Mouse (Mus musculus): ENCODE measurements around the gene Ophn1. TPM values are rescaled to one million over a fixed set of nuclear protein-coding genes. Genes with fewer than 3 reads are reported as not detected.
A peak's percentile ranks its signal among the peaks of the same experiment; 100 is the strongest.

Gene Ophn1
- total and polyA plus RNA-seq, 3 experiments, result 0.05 TPM; not detected in 2

DNA sequence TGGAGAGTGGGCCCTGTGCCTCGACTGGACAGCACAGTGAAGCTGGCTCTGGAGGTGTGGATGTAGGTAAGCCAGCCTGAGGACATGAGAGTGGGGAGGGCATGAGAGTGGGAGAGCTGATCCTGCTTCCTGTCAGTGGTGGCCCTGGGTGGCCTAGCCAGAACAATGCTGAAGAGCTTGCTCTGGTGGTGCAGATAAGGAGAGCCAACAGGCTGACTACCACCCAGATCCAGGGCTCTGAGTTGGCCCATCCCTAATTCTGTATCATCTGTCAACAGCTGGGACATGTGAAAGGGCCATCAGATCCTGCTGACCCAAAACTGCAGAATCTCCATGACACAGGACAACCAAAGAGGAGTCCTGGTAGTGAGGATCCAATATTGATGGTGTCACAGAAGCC is 18.1 kb upstream of the Ophn1 start:
- ATAC-seq (ENCODE audit: extremely low read depth, insufficient number of reproducible peaks, low FRiP score, poor library complexity, severe bottlenecking) (no peak), DNase-seq (ENCODE audit: low spot score) (no peak)
- H3K4me3 ChIP-seq (ENCODE audit: low read depth, low read length), result no peak overlapping the region

DNA sequence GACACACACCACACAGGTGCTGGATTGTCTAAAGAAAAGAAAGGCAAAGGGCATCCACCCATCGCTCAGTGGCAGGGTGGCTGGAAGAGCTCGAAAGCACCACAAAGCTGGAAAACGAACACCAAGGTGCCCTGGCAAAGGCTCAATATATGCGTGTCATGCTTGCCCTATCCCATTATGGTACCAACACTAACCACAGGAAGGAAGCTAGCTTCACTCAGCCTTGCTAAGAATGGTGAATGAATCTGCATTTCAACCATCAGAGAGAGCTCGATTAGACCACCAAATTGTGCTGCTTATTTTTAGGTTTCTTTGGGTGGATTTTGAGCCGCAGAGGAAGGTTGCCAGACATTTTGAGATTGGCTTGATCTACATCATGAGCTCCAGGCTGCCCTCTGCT is 13.4 kb upstream of the Ophn1 start:
- H3K9me3 ChIP-seq (replicated peaks), result no peaks in the 10 kb centered on the region
- TF ChIP-seq TAL1 (conservative IDR thresholded peaks at IDR 0.05; ENCODE audit: low read depth, low read length), result no peak
- TF ChIP-seq POLR2AphosphoS5 (IDR thresholded peaks at IDR 0.05; ENCODE audit: insufficient replicate concordance, low read depth, low read length), result no peak
- TF ChIP-seq GATA2 (IDR thresholded peaks at IDR 0.05; ENCODE audit: borderline replicate concordance, low read depth, low read length), result no peak
- TF ChIP-seq GATA1 (IDR thresholded peaks at IDR 0.05; ENCODE audit: borderline replicate concordance, low read length), result no peak
- no peak for TF ChIP-seq CTCF (IDR thresholded peaks at IDR 0.05; ENCODE audit: low read depth, low read length)
- no peaks in the 10 kb centered on the region for H3K4me1 ChIP-seq (ENCODE audit: insufficient read depth, low read depth, low read length)
- no peaks in the 10 kb centered on the region for H3K36me3 ChIP-seq (replicated peaks)
- no peak overlapping the region for H3K4me3 ChIP-seq (ENCODE audit: low read depth, low read length)
- DNase-seq (ENCODE audit: low spot score), result no peak
- no peak for ATAC-seq (ENCODE audit: extremely low read depth, insufficient number of reproducible peaks, low FRiP score, poor library complexity, severe bottlenecking)
- H3K27me3 ChIP-seq (ENCODE audit: insufficient read depth, low read length), result peaks cover 3% of the 10 kb centered on the region; the same call in 1 of the 2 replicates

More for the DNA sequence above, 18.1 kb upstream of the Ophn1 start:
- Histone ChIP-seq H3K27me3 (ENCODE audit: insufficient read depth, low read length) (peaks cover 3% of the 10 kb centered on the region; the same call in 1 of the 2 replicates), H3K36me3 (replicated peaks) (no peaks in the 10 kb centered on the region), H3K4me1 (ENCODE audit: insufficient read depth, low read depth, low read length) (no peaks in the 10 kb centered on the region), H3K9me3 (replicated peaks) (no peaks in the 10 kb centered on the region)
- TF ChIP-seq CTCF (IDR thresholded peaks at IDR 0.05; ENCODE audit: low read depth, low read length) (no peak), TAL1 (conservative IDR thresholded peaks at IDR 0.05; ENCODE audit: low read depth, low read length) (no peak), GATA1 (IDR thresholded peaks at IDR 0.05; ENCODE audit: borderline replicate concordance, low read length) (no peak), GATA2 (IDR thresholded peaks at IDR 0.05; ENCODE audit: borderline replicate concordance, low read depth, low read length) (no peak), POLR2AphosphoS5 (IDR thresholded peaks at IDR 0.05; ENCODE audit: insufficient replicate concordance, low read depth, low read length) (no peak)

DNA sequence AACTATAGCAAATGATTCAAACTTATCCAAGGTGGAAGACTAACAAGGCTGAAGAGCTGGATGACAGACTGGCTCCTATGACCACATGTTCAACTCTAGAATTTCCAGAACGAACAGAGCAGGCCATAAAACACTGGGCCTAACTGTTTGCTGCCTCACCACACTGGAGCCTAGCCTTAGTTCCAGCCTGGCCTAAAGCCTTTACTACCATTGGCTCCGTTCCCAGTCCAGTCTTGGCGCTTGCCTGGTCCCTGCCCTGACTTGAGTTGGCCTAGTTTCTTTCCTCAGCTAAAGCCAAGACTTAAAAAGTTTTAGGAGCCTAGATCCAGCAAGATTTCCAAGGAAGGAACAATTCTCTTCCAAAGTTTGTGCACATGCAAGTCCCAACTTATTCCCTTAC is 7.5 kb upstream of the Ophn1 start:
- Histone ChIP-seq H3K36me3 (replicated peaks) (no peaks in the 10 kb centered on the region), H3K4me3 (ENCODE audit: low read depth, low read length) (no peak overlapping the region), H3K9me3 (replicated peaks) (no peaks in the 10 kb centered on the region), H3K4me1 (ENCODE audit: insufficient read depth, low read depth, low read length) (no peaks in the 10 kb centered on the region), H3K27me3 (ENCODE audit: insufficient read depth, low read length) (no peaks in the 10 kb centered on the region)
- TF ChIP-seq GATA2 (IDR thresholded peaks at IDR 0.05; ENCODE audit: borderline replicate concordance, low read depth, low read length) (no peak), TAL1 (conservative IDR thresholded peaks at IDR 0.05; ENCODE audit: low read depth, low read length) (no peak)
- ATAC-seq (ENCODE audit: extremely low read depth, insufficient number of reproducible peaks, low FRiP score, poor library complexity, severe bottlenecking) (no peak), DNase-seq (ENCODE audit: low spot score) (no peak)

DNA sequence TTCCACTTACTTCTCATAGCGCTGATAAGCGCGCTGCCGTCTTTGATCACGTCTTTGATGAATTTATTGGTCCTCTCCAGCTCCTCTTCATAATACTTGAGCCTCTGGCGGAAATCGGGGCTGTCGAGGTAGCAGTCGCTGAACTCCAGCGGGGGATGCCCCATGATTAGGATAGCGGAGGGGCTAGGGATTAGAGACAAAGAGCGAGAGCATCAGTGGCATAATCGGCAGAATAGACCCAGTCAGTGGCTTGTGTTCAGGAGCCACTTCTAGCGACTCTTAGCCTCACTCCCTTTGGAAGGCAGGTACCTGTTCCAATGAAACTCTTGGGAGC is 786 bp downstream of the Ophn1 start:
- Histone ChIP-seq H3K4me3 (ENCODE audit: low read depth, low read length) (no peak overlapping the region), H3K27me3 (ENCODE audit: insufficient read depth, low read length) (peaks cover 5% of the 10 kb centered on the region; the same call in 1 of the 2 replicates), H3K9me3 (replicated peaks) (no peaks in the 10 kb centered on the region), H3K36me3 (replicated peaks) (no peaks in the 10 kb centered on the region), H3K4me1 (ENCODE audit: insufficient read depth, low read depth, low read length) (no peaks in the 10 kb centered on the region)
- ATAC-seq (ENCODE audit: extremely low read depth, insufficient number of reproducible peaks, low FRiP score, poor library complexity, severe bottlenecking) (no peak), DNase-seq (ENCODE audit: low spot score) (no peak)
- TF ChIP-seq POLR2AphosphoS5 (IDR thresholded peaks at IDR 0.05; ENCODE audit: insufficient replicate concordance, low read depth, low read length), result no peak
- no peak for TF ChIP-seq CTCF (IDR thresholded peaks at IDR 0.05; ENCODE audit: low read depth, low read length)
- TF ChIP-seq TAL1 (conservative IDR thresholded peaks at IDR 0.05; ENCODE audit: low read depth, low read length), result no peak
- TF ChIP-seq GATA1 (IDR thresholded peaks at IDR 0.05; ENCODE audit: borderline replicate concordance, low read length), result no peak
- TF ChIP-seq GATA2 (IDR thresholded peaks at IDR 0.05; ENCODE audit: borderline replicate concordance, low read depth, low read length), result no peak

DNA sequence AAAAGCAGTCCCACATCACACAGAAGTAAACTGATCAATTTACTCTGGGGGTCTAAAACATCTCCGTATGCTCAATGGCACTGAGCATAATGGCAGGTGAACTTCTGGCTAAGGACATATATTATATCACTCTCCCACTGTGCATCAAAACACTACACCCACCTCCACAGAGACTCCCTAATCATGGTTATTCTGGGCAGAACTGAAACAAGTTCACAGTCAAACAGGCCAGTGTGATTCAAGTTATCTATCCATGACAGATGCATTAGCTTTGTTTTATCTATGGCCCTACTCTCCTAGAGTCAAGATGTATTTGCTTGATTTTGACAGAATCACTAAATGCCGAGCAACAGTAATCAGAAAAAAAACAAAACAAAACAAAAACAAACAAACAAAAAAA is 8.8 kb downstream of the Ophn1 start:
- no peak overlapping the region for H3K4me3 ChIP-seq (ENCODE audit: low read depth, low read length)
- no peak for ATAC-seq (ENCODE audit: extremely low read depth, insufficient number of reproducible peaks, low FRiP score, poor library complexity, severe bottlenecking)
- no peaks in the 10 kb centered on the region for H3K9me3 ChIP-seq (replicated peaks)
- TF ChIP-seq TAL1 (conservative IDR thresholded peaks at IDR 0.05; ENCODE audit: low read depth, low read length) (no peak), GATA2 (IDR thresholded peaks at IDR 0.05; ENCODE audit: borderline replicate concordance, low read depth, low read length) (no peak), GATA1 (IDR thresholded peaks at IDR 0.05; ENCODE audit: borderline replicate concordance, low read length) (no peak), POLR2AphosphoS5 (IDR thresholded peaks at IDR 0.05; ENCODE audit: insufficient replicate concordance, low read depth, low read length) (no peak), CTCF (IDR thresholded peaks at IDR 0.05; ENCODE audit: low read depth, low read length) (no peak)
- DNase-seq (ENCODE audit: low spot score), result no peak
- no peaks in the 10 kb centered on the region for H3K36me3 ChIP-seq (replicated peaks)
- no peaks in the 10 kb centered on the region; the same call in 1 of the 2 replicates for H3K27me3 ChIP-seq (ENCODE audit: insufficient read depth, low read length)
- H3K4me1 ChIP-seq (ENCODE audit: insufficient read depth, low read depth, low read length), result no peaks in the 10 kb centered on the region

DNA sequence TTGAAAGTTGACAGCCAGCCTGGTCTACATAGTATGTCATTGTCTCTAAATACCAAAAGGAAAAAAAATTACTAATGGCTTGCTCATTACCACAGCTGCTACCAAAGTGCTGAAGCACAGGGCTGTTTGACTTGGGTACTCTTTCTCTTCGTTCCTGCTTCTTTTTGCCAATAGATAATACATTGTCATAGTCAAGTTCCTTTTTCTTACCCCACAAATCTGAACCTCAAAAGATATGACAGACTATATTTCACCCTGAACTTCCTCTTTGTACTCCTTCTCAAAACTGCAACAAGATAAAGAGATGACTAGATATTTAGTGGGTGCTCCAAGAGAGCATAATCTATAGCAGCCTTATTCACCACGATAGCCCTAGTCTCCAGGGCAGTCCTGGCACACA is 9.7 kb downstream of the Ophn1 start:
- H3K9me3 ChIP-seq (replicated peaks), result no peaks in the 10 kb centered on the region
- no peaks in the 10 kb centered on the region for H3K36me3 ChIP-seq (replicated peaks)
- no peaks in the 10 kb centered on the region; the same call in 1 of the 2 replicates for H3K27me3 ChIP-seq (ENCODE audit: insufficient read depth, low read length)
- H3K4me1 ChIP-seq (ENCODE audit: insufficient read depth, low read depth, low read length), result no peaks in the 10 kb centered on the region
- TF ChIP-seq POLR2AphosphoS5 (IDR thresholded peaks at IDR 0.05; ENCODE audit: insufficient replicate concordance, low read depth, low read length) (no peak), GATA2 (IDR thresholded peaks at IDR 0.05; ENCODE audit: borderline replicate concordance, low read depth, low read length) (no peak), TAL1 (conservative IDR thresholded peaks at IDR 0.05; ENCODE audit: low read depth, low read length) (no peak), GATA1 (IDR thresholded peaks at IDR 0.05; ENCODE audit: borderline replicate concordance, low read length) (no peak), CTCF (IDR thresholded peaks at IDR 0.05; ENCODE audit: low read depth, low read length) (no peak)
- DNase-seq (ENCODE audit: low spot score) (no peak), ATAC-seq (ENCODE audit: extremely low read depth, insufficient number of reproducible peaks, low FRiP score, poor library complexity, severe bottlenecking) (peak; percentile 28)
- H3K4me3 ChIP-seq (ENCODE audit: low read depth, low read length), result no peak overlapping the region

DNA sequence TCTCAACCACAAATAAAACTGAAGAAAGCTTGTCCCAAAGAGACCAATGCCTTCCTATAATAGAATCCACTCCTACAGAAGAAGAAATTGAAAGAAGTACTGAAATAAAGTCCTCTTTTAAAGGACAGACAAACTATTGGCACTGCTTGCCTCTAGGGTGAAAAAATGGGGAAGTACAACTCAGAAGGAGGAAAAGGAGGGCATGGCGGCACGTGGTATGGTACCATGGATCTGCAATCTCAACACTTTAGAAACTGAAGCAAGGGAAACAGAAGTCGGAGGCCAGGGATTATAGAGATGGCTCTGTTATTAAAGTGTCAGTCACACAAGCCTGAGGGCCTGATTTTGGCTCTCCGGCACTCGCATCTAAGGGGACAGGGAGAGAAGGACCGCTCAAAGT is 10.5 kb downstream of the Ophn1 start:
- TF ChIP-seq TAL1 (conservative IDR thresholded peaks at IDR 0.05; ENCODE audit: low read depth, low read length), result no peak
- TF ChIP-seq GATA2 (IDR thresholded peaks at IDR 0.05; ENCODE audit: borderline replicate concordance, low read depth, low read length), result no peak
- TF ChIP-seq POLR2AphosphoS5 (IDR thresholded peaks at IDR 0.05; ENCODE audit: insufficient replicate concordance, low read depth, low read length), result no peak
- TF ChIP-seq CTCF (IDR thresholded peaks at IDR 0.05; ENCODE audit: low read depth, low read length), result no peak
- no peak for TF ChIP-seq GATA1 (IDR thresholded peaks at IDR 0.05; ENCODE audit: borderline replicate concordance, low read length)
- no peaks in the 10 kb centered on the region for H3K36me3 ChIP-seq (replicated peaks)
- no peaks in the 10 kb centered on the region; the same call in 1 of the 2 replicates for H3K27me3 ChIP-seq (ENCODE audit: insufficient read depth, low read length)
- no peak overlapping the region for H3K4me3 ChIP-seq (ENCODE audit: low read depth, low read length)
- DNase-seq (ENCODE audit: low spot score), result no peak
- no peak for ATAC-seq (ENCODE audit: extremely low read depth, insufficient number of reproducible peaks, low FRiP score, poor library complexity, severe bottlenecking)
- no peaks in the 10 kb centered on the region for H3K9me3 ChIP-seq (replicated peaks)
- H3K4me1 ChIP-seq (ENCODE audit: insufficient read depth, low read depth, low read length), result no peaks in the 10 kb centered on the region
